Mouse (Mus musculus) left cerebral cortex, adult 18-20 months (tissue): ENCODE measurements around the gene Nup205. TPM values are rescaled to one million over a fixed set of nuclear protein-coding genes. Genes with fewer than 3 reads are reported as not detected.
A peak's percentile ranks its signal among the peaks of the same experiment; 100 is the strongest.

ENCODE experiments used
- DNase-seq, 2 experiments: peaks; one replicate each; pipeline ENCODE4 v3.0.0; 2021 to 2022; ENCODE audit warnings: low spot score in 2 of 2, mixed read lengths in 1 of 2
- total RNA-seq, 2 experiments: library from RNA; stranded (reverse); gene quantifications; 2 replicates each; pipeline ENCODE4 v1.2.3; 2021

The Nup205 gene
- total RNA-seq, 2 experiments from 2014 or later = 24.4 to 25.1 TPM

DNA sequence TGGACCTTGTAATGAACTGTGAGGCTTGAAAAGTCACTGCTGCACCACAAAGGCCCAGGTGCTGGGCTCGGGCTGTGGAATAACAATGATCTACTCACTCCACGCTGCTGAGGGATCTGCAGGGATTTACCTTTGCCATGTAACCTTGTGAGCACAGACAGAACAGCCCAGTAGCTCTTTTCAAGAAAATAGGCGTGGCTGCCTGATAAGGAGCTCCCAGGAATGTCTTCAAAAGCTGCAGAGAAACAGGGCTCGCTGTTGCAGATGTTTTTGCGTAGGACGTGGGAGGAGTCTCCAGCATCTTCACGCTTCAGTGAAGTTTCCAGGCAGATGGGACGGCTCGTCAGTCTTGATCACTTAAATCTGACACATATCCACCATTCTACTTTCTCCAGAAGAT lies 66.8 kb downstream of the Nup205 start:
- DNase-seq = no peak

DNA sequence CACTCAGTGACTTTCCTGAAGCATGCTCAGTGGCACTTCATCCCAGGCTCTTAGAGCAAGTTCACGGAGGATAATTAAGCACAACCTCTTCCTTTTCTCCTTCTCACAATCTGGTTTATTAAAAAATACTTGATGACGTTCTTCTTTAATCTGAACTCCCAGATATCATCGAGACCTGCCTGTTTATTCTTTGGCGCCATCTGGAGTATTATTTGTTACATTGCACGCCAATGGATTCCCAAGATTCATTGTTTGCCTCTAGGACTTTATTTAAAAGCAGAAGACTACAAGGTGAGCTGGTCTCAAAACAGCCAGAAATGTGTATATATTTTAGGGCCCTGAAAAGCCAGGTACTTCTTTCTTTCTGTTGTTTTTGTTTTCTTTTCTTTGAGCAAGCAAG lies 67.9 kb downstream of the Nup205 start:
- DNase-seq = no peak

DNA sequence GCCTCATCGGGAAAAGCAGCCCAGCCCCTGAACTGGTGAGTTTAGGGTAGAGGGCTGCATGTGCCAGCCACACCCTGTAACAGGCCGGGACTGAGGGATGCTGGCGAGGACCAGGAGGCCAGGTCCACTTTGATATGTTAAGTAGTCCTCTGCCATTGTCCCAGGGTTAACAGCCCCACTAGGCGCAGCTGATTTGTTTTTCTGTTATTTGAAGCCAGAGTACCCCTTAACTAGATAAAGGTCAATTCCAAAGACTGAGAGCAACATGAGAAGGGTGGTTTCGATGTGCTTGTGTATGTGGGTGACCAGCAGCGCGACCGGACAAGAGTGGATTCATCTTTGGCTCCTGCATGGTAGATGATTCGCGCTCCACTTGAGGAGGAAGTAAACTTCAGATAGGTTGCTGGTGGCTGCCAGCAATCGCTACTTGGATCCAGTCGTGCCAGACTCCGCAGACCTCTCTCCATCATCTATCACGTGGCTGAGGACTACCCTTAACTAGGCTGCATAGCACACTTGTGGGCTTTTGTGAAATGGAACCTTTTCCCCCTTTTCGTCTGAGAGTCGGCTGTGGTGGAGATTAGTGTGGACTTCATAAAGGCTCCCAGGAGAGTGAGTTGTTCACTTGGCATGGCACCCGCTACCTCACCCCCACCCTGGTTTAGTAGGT lies 74.7 kb downstream of the Nup205 start:
- DNase-seq = no peak

DNA sequence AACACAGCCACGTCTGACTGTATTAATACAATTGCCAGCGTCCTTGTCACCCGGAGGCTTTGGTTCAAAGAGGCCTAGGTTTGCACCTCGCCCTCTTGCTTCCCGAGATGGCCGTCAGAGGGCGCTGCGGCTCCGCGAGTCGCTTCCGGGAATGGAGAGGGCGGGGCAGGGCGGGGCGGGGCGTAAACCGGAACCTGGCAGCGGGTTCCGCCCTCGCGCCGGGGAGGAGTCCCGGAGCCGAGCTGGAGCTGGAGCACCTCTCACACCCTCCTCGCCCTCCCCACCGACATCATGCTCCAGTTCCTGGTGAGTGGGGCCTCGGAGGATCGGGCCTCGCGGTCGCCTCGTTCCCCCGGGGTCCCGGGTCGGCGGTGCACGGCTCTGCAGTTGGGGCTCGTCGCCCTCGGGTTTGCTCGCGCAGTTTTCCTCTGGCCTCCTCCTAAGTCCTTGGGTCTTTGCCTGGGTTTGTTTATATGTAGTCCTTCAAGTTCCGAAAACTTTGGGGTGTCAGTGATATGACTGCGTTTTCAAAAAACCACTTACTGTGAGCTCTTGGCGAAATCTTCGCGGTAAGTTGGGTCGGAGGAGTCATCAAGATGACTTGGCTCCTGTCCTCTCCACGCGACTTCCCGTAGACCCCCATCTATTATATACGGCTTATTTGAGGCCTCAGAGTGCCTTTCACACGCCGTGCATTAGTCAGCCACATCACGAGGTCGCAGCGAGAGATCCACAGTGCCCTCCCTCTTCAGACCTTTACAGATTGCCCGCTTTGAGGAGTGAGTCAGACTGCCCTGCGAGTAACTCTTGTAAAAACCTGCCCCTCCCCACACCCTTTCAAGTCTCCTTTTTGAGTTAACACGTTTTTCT lies 75.5 kb downstream of the Nup205 start:
- DNase-seq = peak; percentile 89 to 91

DNA sequence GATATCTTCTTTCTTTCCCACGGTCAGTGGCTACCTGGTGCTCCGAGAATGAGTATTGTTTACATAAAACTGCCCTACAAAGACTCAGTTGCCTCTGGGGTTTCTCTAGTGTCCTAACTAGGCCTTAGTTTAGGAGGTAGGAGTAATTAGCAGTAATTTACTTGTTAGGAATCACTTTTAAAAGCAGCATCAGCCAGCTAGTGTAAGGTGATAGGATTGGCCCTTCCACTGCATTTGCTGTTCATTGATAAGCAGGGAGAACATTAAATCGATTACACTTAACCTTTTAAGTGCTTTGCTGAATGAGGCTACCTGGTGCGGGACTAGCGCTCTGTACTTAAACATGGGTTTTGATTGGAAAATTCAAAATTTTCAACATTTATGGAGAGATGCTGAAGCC lies 76.3 kb downstream of the Nup205 start:
- DNase-seq = no peak

DNA sequence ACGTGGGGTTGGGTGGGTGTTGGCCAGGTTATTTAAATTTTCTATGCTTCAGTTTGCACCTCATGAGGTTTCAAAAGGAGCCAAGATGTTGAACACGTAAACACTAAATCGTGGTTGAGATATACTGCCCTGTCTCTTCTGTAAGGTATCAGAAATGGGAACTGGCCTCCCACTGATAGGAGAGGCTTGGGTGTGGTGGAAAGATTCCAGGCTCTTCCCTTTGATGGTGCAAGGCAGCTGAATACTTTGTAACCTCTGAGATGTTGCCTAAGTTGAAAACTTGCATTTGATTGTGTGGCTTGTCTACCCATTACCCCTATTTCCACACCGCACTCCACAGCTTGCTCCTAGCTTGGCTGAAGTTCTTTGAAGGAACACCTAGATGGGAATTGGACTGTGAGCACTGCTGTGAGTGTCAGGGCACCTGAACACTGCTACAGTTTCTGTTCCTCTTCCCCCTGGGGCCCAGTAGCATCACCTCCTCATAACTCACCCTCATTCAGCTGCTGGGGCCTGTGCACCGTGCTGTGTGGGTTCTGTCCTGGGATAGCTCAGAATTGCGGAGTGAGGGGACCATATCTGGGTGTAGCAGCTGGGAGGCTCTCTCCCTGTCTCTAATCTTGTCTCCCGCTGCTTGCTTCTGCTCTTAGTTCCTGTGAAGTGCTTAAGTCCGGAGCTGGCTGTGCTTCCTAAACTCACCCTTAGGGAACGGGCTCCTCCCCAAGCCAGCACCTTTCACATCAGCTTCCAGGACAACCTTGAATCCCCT lies 77.1 kb downstream of the Nup205 start:
- no peak for DNase-seq

DNA sequence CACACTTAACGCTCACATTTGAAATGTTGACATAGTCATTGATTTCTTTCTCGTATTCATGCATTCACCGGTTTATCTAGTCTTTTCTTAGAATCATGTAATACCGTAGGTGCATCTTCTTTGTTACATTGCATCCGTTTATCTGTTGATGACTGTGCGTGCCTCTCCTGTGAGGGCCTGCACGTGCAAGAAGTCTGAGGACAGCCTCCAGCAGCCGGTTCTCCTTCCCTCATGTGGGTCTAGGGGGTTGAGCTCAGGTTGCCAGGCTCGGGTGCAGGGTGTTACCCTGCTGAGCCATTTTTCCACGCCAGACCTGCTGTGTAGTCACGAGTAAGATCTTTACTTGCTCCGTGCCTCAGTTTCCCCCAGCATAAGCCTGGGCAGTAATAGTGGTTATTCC lies 77.8 kb downstream of the Nup205 start:
- DNase-seq = no peak

DNA sequence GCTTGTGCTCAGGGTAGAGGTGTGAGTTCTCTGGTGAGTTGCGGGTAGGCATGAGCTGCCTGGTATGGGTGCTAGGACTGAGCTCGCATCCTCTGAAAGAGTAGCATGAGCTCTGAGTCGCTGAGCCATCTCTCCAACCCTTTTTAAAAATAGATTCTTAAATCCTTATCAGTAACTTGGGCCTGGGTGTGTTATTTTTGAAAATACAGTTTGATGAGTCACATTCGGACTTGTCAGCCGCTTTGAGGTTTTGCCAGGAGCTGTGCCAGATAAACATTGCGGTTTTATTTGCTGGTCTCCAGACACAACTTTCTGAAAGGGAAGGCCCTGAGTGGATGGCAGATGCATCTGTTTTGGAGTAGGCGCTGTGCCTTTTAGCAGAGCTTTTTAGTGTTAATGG lies 79.5 kb downstream of the Nup205 start:
- DNase-seq = peak; percentile 36 to 43

DNA sequence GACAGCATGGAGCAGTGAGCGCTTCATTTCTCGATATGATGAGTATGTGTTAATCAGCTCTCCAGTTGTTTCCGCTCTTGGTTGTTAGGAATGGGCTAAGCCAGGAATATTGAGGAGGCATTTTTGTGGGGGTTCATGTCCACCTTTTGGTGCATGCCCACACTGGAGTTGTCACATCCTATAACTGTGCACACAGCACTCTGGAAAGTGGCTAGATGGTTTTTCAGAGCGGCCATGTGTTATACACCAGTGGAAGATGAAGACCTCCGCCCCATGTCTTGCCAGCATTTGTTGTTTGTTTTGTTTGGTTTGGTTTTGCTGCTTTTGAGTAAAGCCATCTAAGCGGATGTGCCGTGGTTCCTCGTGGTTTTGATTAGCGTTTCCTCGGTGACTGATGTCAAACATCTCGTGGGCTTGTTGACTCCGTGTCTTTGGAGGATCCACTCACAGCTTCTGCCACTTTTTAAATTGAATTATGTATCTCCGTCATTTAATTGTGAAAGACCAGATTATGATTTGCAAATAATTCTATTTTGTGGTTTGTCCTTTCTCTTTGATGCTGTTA lies 80.5 kb downstream of the Nup205 start:
- no peak for DNase-seq

DNA sequence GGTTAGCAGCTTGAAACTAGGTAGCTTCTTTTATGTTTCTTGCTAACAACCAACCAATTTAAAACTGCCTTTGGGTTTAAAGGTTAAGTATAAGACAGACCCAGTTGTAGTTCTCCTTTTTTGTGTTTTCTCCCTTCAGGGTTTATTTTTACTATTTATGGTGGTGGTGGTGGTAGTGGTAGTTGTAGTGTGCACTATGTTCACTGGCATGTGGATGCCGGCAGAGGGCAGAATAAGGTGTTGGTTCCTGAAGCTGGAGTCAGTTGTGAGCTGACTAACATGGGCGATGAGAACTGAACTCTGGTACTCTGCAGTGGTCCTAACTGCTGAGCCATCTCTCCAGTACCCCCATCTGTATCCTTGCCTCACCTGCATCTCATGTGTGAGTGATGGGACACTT lies 81.7 kb downstream of the Nup205 start:
- DNase-seq = no peak

DNA sequence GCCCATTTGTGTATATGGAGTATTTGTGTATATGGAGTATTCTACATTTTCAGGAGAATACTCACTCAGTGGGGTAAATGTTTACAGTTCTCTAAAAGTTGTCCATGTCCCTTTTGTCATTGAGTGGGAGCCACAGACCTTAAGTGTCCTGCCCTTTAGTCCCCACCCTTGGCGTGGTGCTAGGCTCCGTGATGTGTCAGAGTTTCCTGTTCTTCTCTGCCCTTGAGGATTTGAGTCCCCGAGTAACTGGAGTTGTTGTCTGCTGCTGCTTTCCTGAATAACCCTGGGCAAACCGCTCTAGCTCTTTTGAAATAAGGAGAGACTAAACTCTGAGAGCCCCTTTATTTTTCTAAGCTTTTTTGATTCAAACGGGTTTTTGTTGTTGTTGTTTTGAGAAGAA lies 82.3 kb downstream of the Nup205 start:
- DNase-seq = no peak

DNA sequence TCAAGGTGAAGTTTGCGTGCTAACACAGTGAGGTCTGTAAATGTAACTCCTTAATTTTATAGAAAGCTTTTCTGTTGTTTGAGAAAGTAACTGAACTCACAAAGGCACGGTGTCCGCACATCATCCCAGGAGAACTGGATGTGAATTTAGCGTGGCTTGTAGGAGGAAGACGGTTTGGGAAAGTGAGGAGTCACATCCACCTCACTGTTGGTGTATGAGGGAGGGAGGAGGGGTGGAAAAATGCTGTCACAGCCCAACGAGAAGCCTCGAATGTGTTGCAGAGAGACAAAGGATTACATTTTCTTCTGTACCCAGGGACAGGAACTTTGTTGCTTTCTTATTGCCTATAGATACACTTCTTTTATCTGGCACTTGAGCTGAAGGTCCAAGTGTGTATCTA lies 83.3 kb downstream of the Nup205 start:
- no peak for DNase-seq

DNA sequence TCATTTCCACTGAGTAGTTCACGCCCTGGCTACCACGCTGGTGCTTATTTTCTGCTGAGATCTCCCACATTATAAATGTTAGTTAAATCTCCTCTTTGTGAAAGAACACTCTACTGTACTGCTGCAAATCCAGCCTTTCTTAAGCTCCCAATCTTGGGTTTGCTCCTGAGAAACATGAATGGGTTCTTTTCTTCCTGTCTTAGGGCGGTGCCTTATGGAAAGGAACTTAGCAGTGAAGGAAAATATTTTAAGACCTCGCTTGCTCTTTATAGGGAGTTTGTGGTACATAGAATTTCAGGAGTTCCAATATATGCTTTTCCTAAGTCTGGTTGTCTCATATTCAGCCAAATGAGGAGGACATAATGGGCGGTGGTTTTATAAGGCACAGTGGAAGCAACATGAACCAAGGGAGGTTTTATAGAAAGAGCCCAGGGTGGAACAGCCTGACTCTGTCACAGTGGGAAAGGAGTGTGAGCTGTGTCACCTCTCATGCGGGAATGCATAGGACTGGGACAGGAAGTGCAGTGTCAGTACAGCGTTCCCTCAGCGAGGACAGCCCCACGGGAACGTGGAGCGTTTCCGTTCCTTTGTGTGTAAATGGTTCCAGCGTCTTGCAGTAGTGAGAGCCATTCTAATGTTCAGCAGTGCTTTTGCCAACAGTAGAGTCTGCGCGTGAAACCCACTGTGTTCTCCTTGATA lies 88.5 kb downstream of the Nup205 start:
- DNase-seq = no peak

DNA sequence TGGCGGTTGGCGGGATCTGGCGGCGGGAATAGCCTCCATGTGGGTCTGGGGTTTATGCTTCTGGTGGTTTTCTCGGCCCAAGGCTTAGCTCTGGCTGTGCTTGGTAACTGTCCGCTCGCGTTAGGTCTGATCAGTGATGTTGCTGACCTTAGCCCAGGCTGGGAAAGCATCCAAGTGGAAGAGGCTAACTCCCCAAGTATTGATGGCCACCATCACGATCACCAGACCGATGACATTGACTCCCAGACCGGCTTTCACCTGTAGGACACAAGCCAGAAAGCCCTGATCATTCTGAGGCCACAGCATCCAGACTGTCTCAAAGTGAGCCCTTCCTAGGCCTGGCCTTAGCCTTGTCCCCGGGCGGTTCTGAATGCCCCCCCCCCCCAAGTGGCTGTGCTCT lies 91.5 kb downstream of the Nup205 start:
- DNase-seq = no peak

DNA sequence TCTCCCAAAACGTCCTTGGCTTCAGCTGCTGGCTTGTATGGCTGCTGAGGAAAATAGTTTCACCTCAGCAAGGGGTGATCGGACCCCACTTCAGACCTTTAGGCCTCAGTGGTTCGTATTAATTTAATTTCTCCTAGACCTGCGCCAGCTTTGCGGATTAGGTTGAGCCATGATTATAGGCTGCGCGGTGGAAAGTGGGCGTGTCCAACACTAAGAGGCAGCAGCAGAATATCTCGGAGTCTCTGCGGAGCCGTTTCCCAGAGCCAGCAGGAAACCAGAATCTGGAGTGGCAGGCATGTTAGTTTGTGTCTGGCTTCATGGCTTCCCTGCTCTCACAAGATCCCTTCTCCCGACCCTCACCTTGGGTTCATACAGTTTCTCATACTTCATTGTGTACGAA lies 92.4 kb downstream of the Nup205 start:
- no peak for DNase-seq

DNA sequence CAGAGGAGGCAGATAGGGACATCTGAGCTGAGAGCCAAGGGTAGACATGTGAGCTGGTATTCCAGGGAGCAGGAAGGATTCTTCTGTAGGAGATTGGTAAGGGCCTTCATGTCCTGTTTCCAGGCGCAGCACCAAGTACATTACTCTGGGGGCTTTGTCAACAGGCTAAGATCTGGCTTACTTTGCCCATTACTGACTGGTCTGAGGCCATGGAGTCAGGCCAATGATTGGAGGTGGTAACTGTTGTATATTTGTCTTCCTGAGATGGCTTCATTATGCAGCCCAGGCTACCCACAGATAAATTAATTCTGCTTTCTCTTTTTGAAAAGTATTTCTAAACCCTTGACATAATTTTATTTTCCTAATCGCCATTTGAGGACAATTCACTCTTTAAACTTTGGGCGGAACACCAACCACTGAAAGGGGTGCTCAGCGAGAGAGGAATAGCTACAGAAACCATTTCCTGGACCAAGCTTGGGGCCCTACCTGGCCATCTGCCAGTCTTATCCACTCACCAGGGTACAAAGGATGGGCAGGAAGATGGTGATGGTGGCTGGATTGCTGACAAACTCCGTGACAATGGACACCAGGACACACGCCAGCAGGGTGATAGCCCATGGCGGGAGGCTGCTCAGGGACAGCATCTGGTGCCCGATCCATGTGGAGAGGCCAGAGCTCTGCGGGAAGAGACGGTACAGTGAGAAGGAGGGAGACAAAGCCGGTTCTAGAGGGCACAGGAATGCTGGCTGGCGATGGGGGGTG lies 94.1 kb downstream of the Nup205 start:
- DNase-seq = no peak

DNA sequence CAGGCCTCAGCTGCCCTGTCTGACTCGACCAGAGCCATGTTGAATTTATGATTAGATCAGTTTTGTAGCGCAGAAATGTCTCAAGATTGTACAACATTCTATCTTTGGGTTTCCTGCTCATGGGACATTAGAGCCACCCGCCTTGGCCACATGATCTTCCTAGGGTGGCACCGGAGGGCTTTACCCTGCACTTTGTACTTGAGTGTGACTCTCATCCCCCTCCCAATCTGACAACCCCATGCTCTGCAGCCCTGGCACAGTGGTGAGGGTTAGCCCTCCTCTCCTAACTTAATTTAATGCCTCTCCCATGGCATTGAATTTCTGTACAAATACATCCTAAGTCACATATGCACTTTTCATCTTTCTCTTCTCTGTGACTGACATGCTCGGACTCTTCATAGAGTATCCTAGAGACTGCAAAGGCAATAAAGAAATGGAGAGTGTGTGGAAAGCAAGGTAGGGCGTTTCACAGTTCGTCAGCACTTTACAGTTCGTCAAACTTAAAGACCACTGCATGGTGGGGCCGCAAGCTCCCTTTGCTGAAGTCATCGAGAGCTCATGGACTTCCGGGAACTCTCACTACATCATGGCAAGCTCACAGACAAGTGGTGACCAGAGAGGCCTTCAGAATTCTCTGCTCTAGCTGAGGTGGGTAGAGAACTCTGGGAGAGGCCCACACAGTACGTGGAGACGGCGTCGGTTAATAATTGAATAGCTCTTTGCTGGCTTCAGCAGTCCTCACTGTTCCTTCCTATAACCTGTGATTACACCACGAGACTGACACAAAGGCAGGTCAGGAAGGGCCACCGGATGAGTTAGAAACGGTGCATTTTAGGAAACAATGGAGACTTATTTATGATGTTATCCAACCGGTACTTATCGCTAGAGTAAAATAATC lies 94.9 kb downstream of the Nup205 start:
- no peak for DNase-seq

DNA sequence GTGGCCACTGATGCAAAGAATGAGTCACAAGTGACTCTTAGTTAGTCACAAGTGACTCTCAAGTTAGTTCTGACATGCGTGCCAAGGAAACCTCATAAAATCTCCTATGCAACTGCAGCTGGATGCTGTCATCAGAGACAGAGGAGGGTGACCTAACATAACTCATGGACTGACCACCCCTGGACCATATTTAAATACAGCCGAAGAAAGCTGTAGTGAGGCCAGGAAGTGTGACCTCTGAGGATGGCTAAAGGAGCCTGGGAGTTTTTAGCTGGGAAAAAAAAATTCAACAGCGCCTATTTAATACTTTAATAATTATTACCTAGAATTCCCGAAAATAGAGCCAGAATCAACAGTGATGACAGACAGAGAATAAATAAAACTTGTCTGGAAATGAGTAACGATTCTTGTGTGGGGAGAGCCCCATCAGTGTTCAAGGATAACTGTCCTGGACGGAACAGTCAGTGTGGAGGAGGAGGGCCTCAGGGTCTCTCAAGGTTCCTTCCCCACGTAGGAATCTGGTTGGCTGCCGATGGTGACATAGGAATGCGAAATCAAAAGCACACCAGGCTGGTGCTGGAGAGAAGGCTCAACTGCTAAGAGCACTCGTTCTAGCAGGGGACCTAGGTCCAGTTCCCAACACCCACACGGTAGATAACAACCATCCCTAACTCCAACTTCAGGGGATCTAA lies 96.3 kb downstream of the Nup205 start:
- no peak for DNase-seq
